Mouse (Mus musculus) lung, embryonic 16.5 days (tissue): Measurements from ENCODE around the gene Apol6. TPM values are rescaled to one million over a fixed set of nuclear protein-coding genes. Genes with fewer than 3 reads are reported as not detected.

ENCODE experiments used
- ATAC-seq: fragments of 200-750 bp; cut with Nextera tagmentation; 2 replicates; pipeline ENCODE4 v1.8.0; 2017; ENCODE audit warnings: low read depth, mild to moderate bottlenecking, moderate library complexity
- H3K27ac ChIP-seq: fragments of 300-500 bp; sonication (generic); 2 replicates; pipeline ENCODE4 v1.5.1; 2014; ENCODE audit warnings: mild to moderate bottlenecking, control low read depth, low read length
- H3K27me3 ChIP-seq: fragments of 300-500 bp; sonication (generic); 2 replicates; pipeline ENCODE4 v1.6.1; 2014; ENCODE audit warnings: low read depth, low read length, mixed read lengths; ENCODE audit not compliant: control insufficient read depth, insufficient read depth
- H3K36me3 ChIP-seq: fragments of 300-500 bp; sonication (generic); 2 replicates; pipeline ENCODE4 v1.6.1; 2014; ENCODE audit warnings: low read length; ENCODE audit not compliant: control insufficient read depth, insufficient read depth
- H3K4me1 ChIP-seq: fragments of 300-500 bp; sonication (generic); replicated peaks from 2 replicates; pipeline ENCODE4 v1.6.1; 2014; ENCODE audit warnings: low read length, mixed read lengths; ENCODE audit not compliant: control insufficient read depth, insufficient read depth
- H3K4me2 ChIP-seq: fragments of 300-500 bp; sonication (generic); 2 replicates; pipeline ENCODE4 v1.6.1; 2014; ENCODE audit warnings: low read depth, low read length, control low read depth
- H3K4me3 ChIP-seq: fragments of 300-500 bp; sonication (generic); 2 replicates; pipeline ENCODE4 v1.5.1; 2014; ENCODE audit warnings: mild to moderate bottlenecking, low read length, control low read depth
- H3K9ac ChIP-seq: fragments of 300-500 bp; sonication (generic); 2 replicates; pipeline ENCODE4 v1.6.1; 2014; ENCODE audit warnings: low read length, control low read depth
- H3K9me3 ChIP-seq: fragments of 300-500 bp; sonication (generic); 2 replicates; pipeline ENCODE4 v1.6.1; 2016; ENCODE audit warnings: low read length; ENCODE audit not compliant: control insufficient read depth
- WGBS: fragments of 180-500 bp; shearing (Covaris S2); extraction: QIAGEN DNeasy Blood & Tissue Kit; methylation state at CpG from one replicate; pipeline ENCODE4 v1.1.7; 2014; 5-methylcytosine and 5-hydroxymethylcytosine counted together
- polyA plus RNA-seq: library from polyadenylated mRNA; unstranded; fragments of >200 nt; fragmentation: Nextera tagmentation; extraction: Ambion mirVana; gene quantifications from 2 replicates; pipeline ENCODE4 v1.2.1, GENCODE M21; 2015

Apol6 gene
- polyA plus RNA-seq: 0.06 TPM in 1 of 2 replicates, not detected in the other

- Histone ChIP-seq H3K4me1 (no peaks in the 10 kb centered on the region), H3K27ac (no peak within 1 kb of the TSS), H3K36me3 (no peaks in the 10 kb centered on the region), H3K4me2 (no peak within 1 kb of the TSS), H3K4me3 (no peak within 1 kb of the TSS), H3K27me3 (no peaks in the 10 kb centered on the region), H3K9ac (no peak within 1 kb of the TSS), H3K9me3 (no peaks in the 10 kb centered on the region)
- 76% methylated on average over 12 of the region's 12 CpGs for WGBS
- no peak for ATAC-seq
Measured at GRCm38 (mm10) chr15:77044597-77045320, at the start of gene Apol6. Gene Apol6 (plus strand): TSS chr15:77044729.

- H3K27ac ChIP-seq: no peak overlapping the region
- WGBS: 59% methylated on average over 2 of the region's 2 CpGs
- H3K9me3 ChIP-seq: no peaks in the 10 kb centered on the region; the same call in 1 of the 2 replicates
- H3K4me3 ChIP-seq: no peak overlapping the region
- H3K27me3 ChIP-seq: no peaks in the 10 kb centered on the region
- H3K4me1 ChIP-seq: no peaks in the 10 kb centered on the region
- H3K36me3 ChIP-seq: no peaks in the 10 kb centered on the region
- H3K4me2 ChIP-seq: no peak overlapping the region
- ATAC-seq: no peak
- H3K9ac ChIP-seq: no peak overlapping the region
Measured at GRCm38 (mm10) chr15:76998048-76998447, 46.5 kb upstream of the Apol6 start.

- no peak overlapping the region for H3K4me2 ChIP-seq
- H3K27ac ChIP-seq: no peak overlapping the region
- H3K9ac ChIP-seq: no peak overlapping the region
Measured at GRCm38 (mm10) chr15:76998878-76999588, 45.5 kb upstream of the Apol6 start.

GRCm38 (mm10) chr15:77003173-77003867, 41.2 kb upstream of the Apol6 start:
- Histone ChIP-seq H3K4me1 (no peaks in the 10 kb centered on the region), H3K36me3 (no peaks in the 10 kb centered on the region), H3K4me3 (no peak overlapping the region), H3K27ac (no peak overlapping the region), H3K27me3 (no peaks in the 10 kb centered on the region), H3K4me2 (no peak overlapping the region), H3K9me3 (no peaks in the 10 kb centered on the region; the same call in 1 of the 2 replicates), H3K9ac (no peak overlapping the region)
- ATAC-seq: no peak
- WGBS: 92% methylated on average over 3 of the region's 3 CpGs

More at GRCm38 (mm10) chr15:76998878-76999588, 45.5 kb upstream of the Apol6 start:
- no peaks in the 10 kb centered on the region; the same call in 1 of the 2 replicates for H3K9me3 ChIP-seq
- 32% methylated on average over 21 of the region's 21 CpGs for WGBS
- no peak; the same call in 1 of the 2 replicates for ATAC-seq
- H3K36me3 ChIP-seq: no peaks in the 10 kb centered on the region
- H3K4me1 ChIP-seq: no peaks in the 10 kb centered on the region
- H3K27me3 ChIP-seq: no peaks in the 10 kb centered on the region
- no peak overlapping the region for H3K4me3 ChIP-seq

- WGBS: 7% methylated on average over 3 of the region's 3 CpGs
Measured at GRCm38 (mm10) chr15:77003868-77004215, 40.7 kb upstream of the Apol6 start.

GRCm38 (mm10) chr15:77008851-77009250, 35.7 kb upstream of the Apol6 start:
- no peak for ATAC-seq
- no peaks in the 10 kb centered on the region for H3K27me3 ChIP-seq
- WGBS: 87% methylated on average over 6 of the region's 6 CpGs

More at GRCm38 (mm10) chr15:77003868-77004215, 40.7 kb upstream of the Apol6 start:
- no peaks in the 10 kb centered on the region for H3K4me1 ChIP-seq
- H3K9me3 ChIP-seq: no peaks in the 10 kb centered on the region; the same call in 1 of the 2 replicates
- H3K36me3 ChIP-seq: no peaks in the 10 kb centered on the region
- no peak overlapping the region for H3K4me3 ChIP-seq
- peak; percentile 34; the same call in 1 of the 2 replicates for ATAC-seq
- no peak overlapping the region for H3K4me2 ChIP-seq
- no peaks in the 10 kb centered on the region for H3K27me3 ChIP-seq
- H3K27ac ChIP-seq: no peak overlapping the region
- no peak overlapping the region for H3K9ac ChIP-seq

GRCm38 (mm10) chr15:77013753-77014241, 30.7 kb upstream of the Apol6 start:
- peak overlapping the region; percentile 32; the same call in 1 of the 2 replicates for H3K9ac ChIP-seq
- H3K4me1 ChIP-seq: peaks cover 19% of the 10 kb centered on the region
- H3K4me3 ChIP-seq: peak overlapping the region; percentile 4; the same call in 1 of the 2 replicates
- no peak overlapping the region for H3K27ac ChIP-seq
- H3K4me2 ChIP-seq: peak overlapping the region; percentile 46
- WGBS: 2% methylated on average over 15 of the region's 15 CpGs
- H3K9me3 ChIP-seq: no peaks in the 10 kb centered on the region
- ATAC-seq: peak; percentile 85
- no peaks in the 10 kb centered on the region for H3K27me3 ChIP-seq
- H3K36me3 ChIP-seq: no peaks in the 10 kb centered on the region

More at GRCm38 (mm10) chr15:77008851-77009250, 35.7 kb upstream of the Apol6 start:
- Histone ChIP-seq H3K4me2 (no peak overlapping the region), H3K27ac (no peak overlapping the region), H3K4me3 (no peak overlapping the region), H3K9me3 (no peaks in the 10 kb centered on the region), H3K36me3 (no peaks in the 10 kb centered on the region), H3K4me1 (peaks cover 8% of the 10 kb centered on the region), H3K9ac (no peak overlapping the region)

GRCm38 (mm10) chr15:77014431-77014830, 30.1 kb upstream of the Apol6 start:
- H3K27me3 ChIP-seq: no peaks in the 10 kb centered on the region
- H3K9me3 ChIP-seq: no peaks in the 10 kb centered on the region
- peak overlapping the region; percentile 46; the same call in 1 of the 2 replicates for H3K4me2 ChIP-seq
- ATAC-seq: peak; percentile 29
- H3K27ac ChIP-seq: no peak overlapping the region
- H3K36me3 ChIP-seq: no peaks in the 10 kb centered on the region
- H3K4me1 ChIP-seq: peaks cover 19% of the 10 kb centered on the region
- H3K4me3 ChIP-seq: no peak overlapping the region
- WGBS: 29% methylated on average over 6 of the region's 6 CpGs
- H3K9ac ChIP-seq: no peak overlapping the region; the same call in 1 of the 2 replicates
